Mouse (Mus musculus) MN1 (cell line): ENCODE results near the gene Hacl1.

ENCODE experiments used
- DNase-seq: peaks from one replicate; pipeline ENCODE4 v3.0.0-alpha.2; 2016; ENCODE audit warnings: low spot score

Hacl1 gene

DNA sequence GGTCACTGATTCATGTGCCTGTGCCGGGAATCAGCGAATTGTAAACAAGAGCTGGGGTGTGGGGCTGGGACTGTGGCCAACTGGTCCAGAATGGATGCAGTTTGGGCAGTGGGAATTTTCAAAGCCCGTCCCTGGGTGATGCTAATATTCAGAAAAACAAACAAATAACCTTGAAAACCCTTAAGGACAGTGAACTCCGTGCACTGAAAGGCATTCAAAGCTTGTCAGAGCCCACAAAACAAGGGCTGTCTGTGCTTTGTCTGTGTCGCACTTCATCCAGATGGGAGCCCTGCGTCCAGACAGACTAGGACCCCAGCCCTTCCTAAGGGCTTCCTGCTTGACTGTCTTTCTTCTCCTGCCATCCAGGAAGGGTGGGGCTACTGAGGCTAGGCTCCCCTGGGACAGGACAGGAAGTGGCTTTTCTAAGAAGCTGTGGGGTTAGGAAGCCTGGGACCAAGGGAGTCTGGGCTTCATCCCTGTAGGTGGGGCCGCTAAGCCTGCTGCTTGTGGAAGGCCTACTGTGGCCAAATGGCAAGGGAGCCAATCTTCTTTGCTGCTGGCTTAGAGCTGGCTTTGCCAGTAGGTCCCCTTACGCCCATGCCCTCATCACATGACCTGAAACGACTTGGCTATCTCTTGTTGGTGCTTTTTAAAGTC is 21.6 kb upstream of the Hacl1 start:
- DNase-seq = peak; percentile 84

DNA sequence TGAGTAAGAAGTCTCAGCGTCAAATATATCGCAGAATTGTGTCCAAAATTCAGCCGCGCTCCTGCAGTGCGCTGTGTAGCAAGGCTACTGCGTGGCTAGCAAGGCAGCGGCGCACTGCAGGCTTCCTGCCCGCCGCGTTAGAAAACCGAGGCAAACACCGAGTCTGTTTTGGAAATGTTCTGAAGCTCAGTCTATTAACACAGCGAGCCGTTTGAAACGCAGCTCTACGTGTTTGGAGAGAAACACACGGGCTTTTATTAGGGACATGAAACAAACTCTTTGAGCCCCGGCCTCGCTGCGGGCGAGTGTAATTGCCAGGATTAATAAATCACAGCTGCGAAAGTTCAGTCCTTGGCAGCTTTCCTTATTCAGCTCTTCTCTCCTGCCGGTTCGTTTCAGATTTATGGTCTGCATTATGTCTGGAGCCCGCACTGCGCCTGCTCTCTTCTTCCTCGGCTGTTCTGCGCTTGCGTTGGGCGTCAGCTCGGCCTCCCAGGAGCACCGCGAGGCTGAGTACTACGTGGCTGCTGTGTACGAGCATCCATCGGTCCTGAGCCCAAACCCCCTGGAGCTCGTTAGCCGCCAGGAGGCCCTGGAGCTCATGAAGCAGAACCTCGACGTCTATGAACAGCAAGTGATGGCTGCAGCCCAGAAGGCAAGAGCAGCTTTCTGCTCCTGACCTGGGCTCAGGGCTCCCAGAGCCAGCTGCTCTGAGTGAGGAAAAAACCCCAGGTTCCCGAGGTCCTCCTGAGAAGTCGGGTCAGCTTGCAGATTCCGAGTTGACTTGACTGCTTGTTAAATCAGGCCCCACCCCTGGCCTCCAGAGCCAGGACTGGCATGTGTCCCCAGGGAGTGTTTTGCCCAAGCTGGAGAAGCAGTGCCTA is 20.8 kb upstream of the Hacl1 start:
- DNase-seq = peak; percentile 92

DNA sequence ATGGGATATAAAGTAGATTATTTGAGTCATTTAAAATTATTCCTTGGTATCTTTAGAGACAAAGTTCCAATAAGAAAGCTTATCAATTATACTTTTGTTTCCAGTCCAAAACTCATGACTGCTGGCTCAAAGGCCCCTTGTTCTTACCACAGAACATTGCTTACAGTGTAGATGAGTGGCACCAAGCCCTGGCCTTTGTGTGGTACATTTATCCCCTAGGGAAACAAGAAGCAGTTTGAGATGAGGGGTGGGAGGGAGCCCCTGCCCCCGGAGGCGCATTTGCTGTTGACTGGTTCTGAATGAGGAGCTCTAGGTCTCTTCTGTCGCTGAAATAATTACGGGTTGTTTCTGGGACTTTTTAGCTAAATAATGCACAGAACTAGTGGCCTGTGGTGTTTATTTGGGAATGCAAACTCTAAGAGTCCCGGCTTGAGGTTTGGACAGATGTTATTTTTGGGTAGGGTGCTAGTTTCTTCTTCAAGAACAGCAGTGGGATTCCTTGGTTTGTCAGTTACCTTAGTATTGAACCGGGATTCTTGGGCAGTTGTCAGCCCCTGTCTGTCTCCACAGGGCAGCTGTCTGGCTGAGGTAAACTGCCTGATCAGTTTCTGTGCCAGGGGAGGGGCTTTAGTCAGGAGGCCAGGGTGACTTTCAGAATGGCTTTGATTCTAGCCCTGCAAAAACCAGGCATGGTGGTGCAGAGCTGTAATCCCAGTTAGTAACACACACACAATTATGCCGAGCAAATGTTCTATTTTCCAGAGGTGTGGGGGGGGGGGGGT is 19.4 kb upstream of the Hacl1 start:
- DNase-seq = peak; percentile 14

DNA sequence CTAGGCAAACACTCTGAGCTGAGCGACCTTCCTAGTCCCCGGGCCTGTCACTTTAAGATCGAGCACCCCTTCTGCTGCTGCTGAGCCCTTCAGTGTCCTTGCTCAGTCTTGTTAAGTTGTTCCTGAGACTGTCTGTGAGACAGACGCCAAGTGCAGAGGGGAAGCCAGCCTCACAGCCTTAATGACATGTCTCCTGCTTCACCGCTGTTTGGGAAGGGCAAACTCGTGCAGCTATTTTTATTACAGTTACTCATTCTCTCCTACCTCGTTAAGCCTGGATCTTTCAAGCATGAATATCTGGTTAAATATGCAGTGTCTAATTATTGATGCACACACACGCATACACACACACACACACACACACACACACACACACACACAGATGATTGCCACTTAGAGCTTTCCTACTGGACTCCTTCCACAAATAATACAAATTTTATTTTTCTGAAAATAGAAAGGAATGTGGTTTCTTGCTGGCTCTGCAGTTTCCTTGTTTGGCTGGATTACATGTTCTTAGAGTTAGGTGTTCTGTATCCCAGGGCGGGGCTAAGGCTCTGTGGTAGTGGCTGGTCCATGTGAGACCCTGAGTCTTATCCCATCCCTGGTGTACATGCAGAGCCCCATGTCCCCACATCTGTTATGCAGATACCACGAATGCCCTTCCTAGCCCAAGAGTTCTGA is 18.6 kb upstream of the Hacl1 start:
- DNase-seq = no peak

DNA sequence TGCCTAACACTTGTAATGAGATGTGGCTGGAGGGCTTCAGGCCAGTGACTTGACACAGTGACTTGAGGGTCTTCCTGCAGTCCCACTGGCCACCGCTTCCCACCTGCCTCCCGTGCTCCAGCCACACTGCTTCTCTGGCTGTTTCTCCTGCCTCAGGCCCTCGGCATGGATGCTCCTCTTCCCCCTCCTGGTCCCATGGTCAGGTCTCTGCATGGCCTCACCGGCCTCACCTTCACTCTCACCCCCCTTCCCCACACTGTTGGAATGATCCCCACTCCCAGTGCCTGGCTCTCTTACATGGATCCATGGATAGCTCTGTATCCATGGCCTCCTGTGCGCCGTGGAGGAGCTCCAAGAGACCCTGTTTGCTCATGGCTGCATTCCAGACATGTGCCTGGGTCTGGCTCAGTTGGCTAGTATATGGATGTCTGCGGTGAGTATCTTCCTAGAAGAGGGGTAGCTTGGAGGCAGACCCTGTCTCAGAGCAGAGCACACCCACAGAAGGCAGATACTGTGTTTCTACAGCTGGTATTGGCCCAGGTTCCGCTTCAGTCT is 17.1 kb upstream of the Hacl1 start:
- no peak for DNase-seq

DNA sequence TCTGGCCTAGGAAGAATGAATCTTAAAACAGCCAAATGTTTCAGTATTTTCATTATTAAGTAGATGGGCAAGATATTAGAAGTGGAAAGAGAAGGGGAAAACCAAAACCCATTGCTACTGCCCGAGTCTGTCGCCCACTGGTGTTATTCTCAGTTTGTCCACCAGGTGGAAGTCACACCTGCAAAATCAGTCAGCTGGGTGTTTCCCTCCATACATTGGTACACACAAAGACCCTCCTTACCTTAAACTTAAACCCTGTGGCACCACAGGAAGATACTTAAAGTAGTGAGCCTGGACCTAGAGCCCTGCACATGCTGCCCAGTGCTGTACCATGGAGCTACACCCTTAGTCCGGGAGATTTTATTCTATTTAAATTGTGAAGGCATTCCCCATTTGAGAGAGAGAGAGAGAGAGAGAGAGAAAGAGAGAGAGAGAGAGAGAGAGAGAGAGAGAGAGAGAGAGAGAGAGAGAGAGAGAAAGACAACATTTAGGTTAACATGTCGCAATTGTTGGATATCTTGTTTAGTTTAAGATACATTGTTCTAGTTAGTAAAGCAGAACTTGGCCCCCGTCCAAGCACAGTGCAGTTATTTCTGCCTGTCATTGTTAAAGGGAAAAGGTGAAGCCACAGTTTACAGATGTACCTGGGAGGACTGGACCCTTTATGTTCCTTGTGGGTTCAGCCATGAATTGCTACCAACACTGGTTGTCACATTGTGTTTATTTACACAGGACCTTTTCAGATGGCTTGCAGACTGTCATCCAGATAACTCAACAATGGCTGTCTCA is 16.0 kb upstream of the Hacl1 start:
- peak; percentile 72 for DNase-seq

DNA sequence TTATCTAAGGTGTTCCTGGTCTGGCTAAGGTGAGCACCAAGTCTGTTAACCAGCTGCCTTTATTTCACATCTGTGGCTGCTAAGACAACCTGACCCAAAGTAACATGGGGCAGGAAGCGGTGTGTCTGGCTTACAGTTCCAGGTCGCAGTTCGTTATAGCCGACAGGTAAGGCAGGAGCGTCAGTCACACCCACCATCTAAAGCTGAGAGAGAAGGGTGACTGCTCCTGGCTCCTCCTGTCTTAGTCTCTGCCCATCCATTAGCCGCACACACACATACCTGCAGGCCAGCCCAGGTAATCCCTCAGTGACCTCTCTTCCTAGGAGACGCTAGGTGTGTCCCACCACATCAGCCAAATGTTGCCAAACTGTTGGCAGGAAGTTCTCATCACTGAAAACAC is 15.3 kb upstream of the Hacl1 start:
- DNase-seq = no peak

DNA sequence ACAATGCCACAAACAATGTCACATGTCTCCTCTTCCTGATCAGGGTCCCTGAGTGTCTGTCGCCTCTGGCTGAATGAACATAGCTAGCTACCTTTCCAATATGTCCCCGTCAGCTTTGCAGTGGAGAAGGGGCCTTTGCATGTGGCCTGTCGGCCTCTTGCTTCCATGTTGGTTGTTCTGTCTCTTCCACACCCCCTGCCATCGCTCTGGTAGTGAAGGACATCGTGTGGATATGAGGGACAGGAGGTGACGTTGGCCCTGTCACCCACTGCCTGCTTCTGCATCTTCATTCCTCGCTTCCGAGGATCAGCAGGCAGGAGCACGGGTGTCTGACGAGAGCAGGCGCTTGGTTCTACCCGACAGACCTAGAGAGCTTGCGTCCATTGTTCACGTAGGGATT is 14.3 kb upstream of the Hacl1 start:
- no peak for DNase-seq

DNA sequence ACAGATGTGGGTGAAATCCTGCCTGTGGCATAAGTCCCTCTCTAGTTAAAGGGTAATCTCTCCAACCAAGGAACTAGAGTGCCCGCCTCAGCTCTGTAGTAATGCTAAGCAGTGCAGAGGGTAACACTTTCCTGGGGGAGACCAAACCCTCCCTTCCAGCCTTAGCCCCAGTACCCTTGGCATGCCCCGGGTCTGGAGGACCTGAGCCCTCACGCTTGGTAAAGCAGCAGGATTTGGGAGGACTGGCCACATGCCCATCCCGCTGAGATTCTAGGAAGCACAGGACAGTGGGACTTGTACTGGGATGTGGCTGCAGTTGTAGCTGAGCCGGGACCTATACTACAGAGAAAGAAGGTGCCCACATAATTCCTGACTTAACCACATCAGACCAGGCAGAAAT is 13.7 kb upstream of the Hacl1 start:
- no peak for DNase-seq

DNA sequence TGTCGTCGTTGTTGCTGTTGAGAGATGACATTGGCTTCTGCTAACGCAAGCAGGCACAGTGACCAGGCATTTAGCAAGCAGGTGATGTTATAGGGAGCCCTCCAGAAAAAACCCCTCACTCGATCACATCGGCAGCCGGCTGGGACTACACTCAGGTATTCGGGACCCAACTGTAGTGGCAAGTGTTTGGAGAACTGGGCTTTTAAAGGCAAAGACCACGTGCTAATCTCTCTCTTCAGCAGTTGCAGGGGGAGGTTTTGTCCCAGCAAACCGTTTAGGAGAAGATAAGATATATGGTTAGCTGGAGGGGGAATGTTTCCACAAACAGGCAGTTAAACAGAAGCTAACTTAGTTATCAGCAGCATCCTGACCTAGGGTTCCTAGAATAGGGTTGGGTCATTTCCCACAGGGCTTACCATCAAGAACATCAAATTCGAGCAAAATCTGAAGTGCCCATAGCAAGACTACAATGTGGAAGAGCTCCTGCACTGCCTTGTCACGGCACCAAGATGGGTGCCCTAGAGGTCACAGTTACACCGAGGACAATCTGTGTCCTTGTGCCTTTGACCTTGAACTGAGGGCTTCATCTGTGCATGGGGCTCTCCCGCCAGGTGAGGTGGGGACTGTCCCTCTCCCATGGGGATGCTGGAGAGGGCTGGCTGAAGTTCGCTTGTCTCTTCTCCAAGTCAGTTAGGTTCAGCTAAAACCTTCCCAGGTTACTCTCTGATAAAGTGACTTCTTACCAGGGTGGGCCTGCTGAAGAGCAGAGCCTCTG is 12.2 kb upstream of the Hacl1 start:
- no peak for DNase-seq

DNA sequence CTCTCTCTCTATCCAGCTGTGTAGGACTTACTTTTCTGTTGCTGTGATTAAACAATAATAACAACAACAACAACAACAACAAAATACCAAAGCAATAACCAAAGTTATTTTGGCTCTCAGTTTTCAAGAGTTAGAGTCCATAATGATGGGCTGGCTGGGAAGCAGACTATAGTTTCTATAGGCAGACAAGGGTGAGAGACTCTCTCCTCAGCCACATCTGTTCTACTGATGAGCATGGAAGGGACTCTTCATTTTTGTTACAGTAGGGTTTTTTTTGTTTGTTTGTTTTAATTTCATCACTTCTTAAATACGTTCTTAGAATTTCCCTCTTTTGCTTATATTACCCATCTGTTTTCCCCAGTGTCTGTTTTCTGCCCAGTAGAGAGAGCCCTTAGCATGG is 11.5 kb upstream of the Hacl1 start:
- DNase-seq = no peak

DNA sequence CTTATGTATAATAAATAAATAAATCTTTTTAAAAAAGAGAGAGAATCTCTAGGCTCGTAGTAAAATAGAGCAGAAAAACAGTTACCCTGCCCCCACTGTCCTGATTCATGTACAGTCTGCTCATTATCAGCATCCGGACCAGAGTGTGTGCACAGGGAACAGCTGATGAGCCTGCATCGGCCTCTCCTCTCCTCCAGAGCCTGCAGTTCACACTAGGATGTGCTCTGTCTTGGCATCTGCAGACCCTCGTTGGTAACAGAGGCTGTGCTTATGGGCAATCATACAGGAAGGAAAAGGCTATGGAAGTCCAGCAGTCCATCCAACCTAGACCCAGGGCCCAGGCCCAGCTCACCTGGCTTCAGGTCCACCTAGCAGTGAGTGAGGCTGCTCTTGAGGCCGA is 11.0 kb upstream of the Hacl1 start:
- peak; percentile 26 for DNase-seq

DNA sequence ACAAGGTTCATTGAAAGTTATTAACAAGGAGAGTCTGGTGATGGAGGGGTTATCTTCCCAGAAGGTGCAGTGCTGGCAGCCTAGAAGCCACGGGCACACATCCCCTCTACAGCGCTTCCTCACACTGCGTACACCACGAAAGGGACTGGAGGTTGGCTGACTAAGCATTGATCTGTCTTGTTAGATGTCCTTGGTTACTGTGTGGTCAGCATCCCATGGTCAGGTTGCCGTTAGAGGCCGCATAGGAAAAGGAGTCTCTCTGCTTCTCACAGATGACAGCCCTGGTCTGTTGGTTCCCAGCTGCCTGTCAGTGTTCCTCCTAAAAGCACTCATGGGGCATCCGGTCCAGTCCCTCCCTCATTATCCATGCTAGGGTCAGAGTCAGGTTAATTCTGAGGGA is 10.1 kb upstream of the Hacl1 start:
- no peak for DNase-seq

DNA sequence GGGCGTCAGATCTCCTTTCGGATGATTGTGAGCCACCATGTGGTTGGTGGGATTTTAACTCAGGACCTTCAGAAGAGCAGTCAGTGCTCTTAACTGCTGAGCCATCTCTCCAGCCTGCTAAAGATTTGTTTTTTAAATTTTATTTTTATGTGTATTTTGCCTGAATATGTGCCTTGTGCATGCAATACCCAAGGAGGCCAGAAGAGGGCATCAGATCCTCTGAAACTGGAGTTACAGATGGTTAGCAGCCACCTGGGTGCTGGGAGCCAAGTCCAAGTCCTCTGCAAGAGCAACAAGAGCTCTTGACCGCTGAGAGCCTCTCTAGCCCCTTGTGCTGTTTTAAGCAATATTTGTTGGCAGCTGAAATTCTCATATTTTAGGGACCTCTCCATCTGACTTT is 9.3 kb upstream of the Hacl1 start:
- DNase-seq = no peak

DNA sequence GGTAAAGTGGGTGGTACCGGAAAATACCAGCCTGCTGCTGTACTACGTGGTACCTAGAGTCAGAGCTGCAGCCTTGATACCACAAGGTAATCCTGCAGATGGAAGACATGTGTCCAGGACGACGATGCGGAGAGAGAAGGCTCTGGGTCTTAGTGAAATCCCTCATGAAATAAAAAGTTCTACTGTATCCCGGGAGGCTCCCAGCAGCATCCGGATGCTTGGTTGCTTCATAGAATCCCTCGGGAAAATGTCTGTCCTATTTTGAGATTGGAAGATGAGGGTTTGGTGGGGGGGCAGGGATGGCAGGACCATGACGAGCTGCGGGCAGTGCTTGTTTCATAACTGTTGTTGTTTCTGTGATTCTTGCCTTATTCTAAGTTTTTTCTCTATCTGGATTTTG is 6.9 kb upstream of the Hacl1 start:
- DNase-seq = no peak

DNA sequence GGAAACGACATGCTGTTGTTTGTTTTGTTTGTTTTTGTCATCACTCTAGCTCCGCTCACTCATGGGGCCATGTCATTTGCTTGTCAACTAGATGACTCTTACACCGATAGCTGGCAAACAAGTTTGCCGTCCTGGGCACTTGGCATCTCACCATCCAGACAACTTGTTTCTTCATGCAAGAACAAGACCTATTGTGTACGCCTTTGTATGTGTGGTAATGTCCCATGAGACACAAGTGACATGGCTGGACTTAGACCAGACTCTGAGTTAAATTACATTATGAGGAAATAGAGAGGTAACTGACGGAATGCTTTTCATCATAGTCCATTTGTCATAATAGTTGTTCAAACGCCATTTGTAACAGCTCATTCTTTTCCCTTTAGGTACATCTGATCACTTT is 4.8 kb upstream of the Hacl1 start:
- DNase-seq = peak; percentile 24

DNA sequence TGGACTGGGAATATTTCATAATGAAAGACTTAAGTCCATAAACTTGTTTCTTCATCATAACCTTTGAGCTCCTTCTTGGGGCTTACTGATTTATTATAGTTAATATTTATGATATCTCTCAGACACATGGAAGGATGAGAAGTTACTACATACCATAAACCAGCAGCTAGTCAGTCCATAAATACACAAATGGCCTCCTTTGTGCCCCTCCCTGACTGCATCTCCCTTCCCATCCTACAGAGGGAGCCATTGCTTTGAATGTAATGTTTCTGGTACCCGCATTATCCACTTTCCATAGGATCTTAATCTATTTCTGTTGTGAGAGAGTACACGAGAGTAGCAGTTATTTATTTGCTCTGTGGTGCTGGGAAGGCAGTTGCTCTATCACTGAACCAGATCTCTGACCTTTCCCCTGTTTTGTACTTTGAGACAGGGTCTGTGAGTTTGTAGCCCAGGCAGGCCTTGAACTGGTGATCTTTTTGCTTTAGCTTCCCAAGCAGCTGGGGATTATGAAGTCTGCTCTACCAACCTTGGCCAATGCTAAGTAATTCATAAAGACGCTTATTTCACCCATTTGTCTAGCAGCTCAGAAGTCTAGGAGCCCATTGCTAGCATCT is 4.0 kb upstream of the Hacl1 start:
- peak; percentile 28 for DNase-seq

DNA sequence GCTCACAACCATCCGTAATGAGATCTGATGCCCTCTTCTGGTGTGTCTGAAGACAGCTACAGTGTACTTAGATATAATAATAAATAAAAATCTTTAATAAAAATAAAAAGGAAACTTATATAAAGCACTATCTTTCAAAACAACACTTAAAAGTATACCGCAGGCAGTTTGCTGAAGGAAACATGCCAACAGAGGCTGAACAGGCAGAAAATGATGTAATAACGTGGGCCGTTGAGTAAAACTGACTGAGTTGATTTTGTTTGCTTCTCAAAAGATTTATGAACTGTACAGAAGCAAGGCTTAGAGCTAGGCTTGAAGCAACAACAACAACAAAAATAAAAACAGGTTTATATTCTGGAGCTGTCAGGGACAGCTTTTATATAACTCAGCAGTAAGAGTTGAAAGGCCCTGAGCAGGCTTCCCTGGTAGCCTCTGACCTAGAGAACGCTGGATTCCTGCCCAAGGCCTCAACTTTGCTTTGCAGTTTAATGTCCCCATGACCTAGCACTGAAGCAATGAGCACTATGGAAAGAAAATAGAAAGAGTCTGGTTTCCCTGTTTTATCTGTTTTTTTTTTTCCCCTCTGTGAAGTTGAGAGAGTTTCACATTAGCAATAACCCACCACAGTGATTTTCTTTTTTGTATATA is 3.2 kb upstream of the Hacl1 start:
- DNase-seq = no peak

DNA sequence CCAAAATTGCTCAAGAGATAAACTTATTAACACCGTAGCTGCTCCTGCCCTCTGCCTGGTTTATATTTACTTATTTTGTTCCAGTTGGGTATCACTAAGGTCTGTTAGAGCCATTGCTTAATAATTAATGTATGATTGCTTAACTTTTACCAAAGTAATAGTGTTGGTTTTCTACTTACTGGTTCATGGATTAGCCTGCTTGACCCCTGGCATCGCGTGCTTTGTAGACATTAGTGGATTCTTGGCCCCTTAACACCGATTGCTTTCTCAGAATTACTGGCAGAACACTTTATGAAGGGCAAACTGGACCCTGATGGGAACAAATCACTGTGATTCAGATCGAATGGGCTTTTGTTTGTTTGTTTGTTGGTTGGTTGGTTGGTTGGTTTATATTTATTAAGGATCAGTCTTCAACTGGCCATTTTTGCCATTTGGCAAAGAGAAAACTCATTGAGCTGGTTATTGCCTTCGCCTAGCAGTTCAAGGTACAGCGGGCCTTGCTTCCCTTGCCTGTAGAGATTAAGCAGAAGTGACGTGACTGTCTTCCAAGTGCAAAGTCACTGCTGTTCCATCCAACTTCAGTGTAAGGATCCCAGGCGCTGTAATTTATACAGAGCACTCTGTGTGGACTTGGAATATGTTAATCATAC is 545 bp upstream of the Hacl1 start:
- DNase-seq = no peak
